Mouse (Mus musculus) ES-E14 (cell line): ENCODE data around the gene Sh3pxd2a. TPM values are rescaled to one million over a fixed set of nuclear protein-coding genes. Genes with fewer than 3 reads are reported as not detected.

Experiments used
- DNase-seq: peaks from one replicate; pipeline ENCODE4 v3.0.0-alpha.2; 2013; ENCODE audit warnings: low read depth, low spot score
- H3K27ac ChIP-seq: 2 replicates; pipeline ENCODE4 v1.5.1; 2012; ENCODE audit warnings: low read depth, mild to moderate bottlenecking, low read length, moderate library complexity, mixed read lengths; ENCODE audit not compliant: poor library complexity, insufficient read depth, severe bottlenecking
- H3K36me3 ChIP-seq: 2 replicates; pipeline ENCODE4 v1.6.1; 2012; ENCODE audit warnings: mild to moderate bottlenecking, low read length, moderate library complexity, mixed read lengths; ENCODE audit not compliant: control insufficient read depth, poor library complexity, insufficient read depth, severe bottlenecking
- H3K4me1 ChIP-seq, 2 experiments: fragments of 150-350 bp in 1 of 2; sonication (generic) in 1 of 2; 2 replicates each; pipeline ENCODE4 v1.6.1; 2012; ENCODE audit warnings: low read length in 2 of 2, mild to moderate bottlenecking in 1 of 2, mixed read lengths in 1 of 2; ENCODE audit not compliant: control insufficient read depth in 2 of 2, insufficient read depth in 2 of 2, poor library complexity in 1 of 2
- H3K4me3 ChIP-seq, 2 experiments: fragments of 150-350 bp in 1 of 2; sonication (generic) in 1 of 2; 2 replicates each; pipeline ENCODE4 v1.5.1; 2012; ENCODE audit warnings: low read length in 2 of 2, low read depth in 1 of 2, mild to moderate bottlenecking in 1 of 2, mixed read lengths in 1 of 2; ENCODE audit not compliant: insufficient read depth in 1 of 2, poor library complexity in 1 of 2, severe bottlenecking in 1 of 2
- H3K9ac ChIP-seq: 2 replicates; pipeline ENCODE4 v1.6.1; 2012; ENCODE audit warnings: low read depth, mild to moderate bottlenecking, low read length, mixed read lengths; ENCODE audit not compliant: poor library complexity, insufficient read depth, severe bottlenecking
- H3K9me3 ChIP-seq: fragments of 150-350 bp; sonication (generic); 2 replicates; pipeline ENCODE4 v1.6.1; 2012; ENCODE audit warnings: low read depth, mild to moderate bottlenecking, low read length; ENCODE audit not compliant: control insufficient read depth, insufficient read depth
- CHD2 ChIP-seq: IDR thresholded peaks from 2 replicates; pipeline ENCODE4 v1.6.1; 2014; ENCODE audit warnings: mild to moderate bottlenecking, low read depth, low read length, inconsistent platforms
- HCFC1 ChIP-seq: IDR thresholded peaks from 2 replicates; pipeline ENCODE4 v1.6.1; 2012; ENCODE audit warnings: low read length, inconsistent platforms, borderline replicate concordance; ENCODE audit not compliant: insufficient read depth
- MAFK ChIP-seq: IDR thresholded peaks from 2 replicates; pipeline ENCODE4 v1.6.1; 2014; ENCODE audit warnings: mild to moderate bottlenecking, low read depth, low read length, inconsistent platforms; ENCODE audit not compliant: insufficient read depth
- ZC3H11A ChIP-seq: IDR thresholded peaks from 2 replicates; pipeline ENCODE4 v1.6.1; 2012; ENCODE audit warnings: low read depth, mild to moderate bottlenecking, inconsistent platforms, low read length, borderline replicate concordance
- ZNF384 ChIP-seq: IDR thresholded peaks from 2 replicates; pipeline ENCODE4 v1.6.1; 2012; ENCODE audit warnings: low read depth, low read length, inconsistent platforms
- in situ Hi-C, 2 experiments: fragments of 600-800 bp; cut with MboI; formaldehyde crosslinking; loops; one replicate each; pipeline ENCODE4 v1.15.1; 2025; ENCODE audit warnings: low sequenced_read_pairs in 2 of 2, inconsistent platforms in 1 of 2; ENCODE audit not compliant: unreplicated experiment in 2 of 2
- total RNA-seq: library from RNA; depleted of rRNA; stranded (reverse); fragments of 300-350 nt; gene quantifications from 2 replicates; pipeline ENCODE4 v1.2.3, GENCODE M21; 2012

The Sh3pxd2a gene
- total RNA-seq, 1 experiment, result 13.0 TPM

DNA sequence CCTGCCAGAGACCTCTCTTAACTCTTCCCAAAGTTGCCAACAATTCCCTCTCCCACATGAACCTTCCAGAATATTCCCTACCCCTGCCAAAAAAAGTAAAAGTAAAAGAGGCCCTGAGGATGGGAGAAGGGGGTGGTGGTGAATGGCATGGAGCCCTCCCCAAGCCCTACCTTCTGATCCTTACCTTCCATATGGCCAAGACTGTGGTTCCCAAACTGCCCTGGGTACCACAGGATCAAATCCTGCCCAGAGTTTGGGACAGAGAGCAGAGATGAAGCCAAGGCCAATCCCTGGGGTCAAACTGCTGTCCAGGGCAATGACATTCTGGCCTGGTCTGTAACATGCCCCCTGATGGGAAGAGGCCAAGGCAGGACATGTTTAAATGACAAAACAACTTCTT, 55.1 kb downstream of the Sh3pxd2a start:
- no peak overlapping the region for H3K4me3 ChIP-seq
- peaks cover 4 to 24% of the 10 kb centered on the region in 2 experiments; a peak in 2 of 4 replicates for H3K4me1 ChIP-seq
- DNase-seq, result no peak
- TF ChIP-seq MAFK, result no peak
- TF ChIP-seq CHD2, result no peak
- TF ChIP-seq HCFC1, result no peak
- no peak for TF ChIP-seq ZC3H11A
- no peak for TF ChIP-seq ZNF384
- no peak overlapping the region for H3K27ac ChIP-seq
- no peak overlapping the region for H3K9ac ChIP-seq
- H3K36me3 ChIP-seq, result peaks cover 2% of the 10 kb centered on the region; the same call in 1 of the 2 replicates
- in situ Hi-C loops, result no loop called here
- no peaks in the 10 kb centered on the region for H3K9me3 ChIP-seq

DNA sequence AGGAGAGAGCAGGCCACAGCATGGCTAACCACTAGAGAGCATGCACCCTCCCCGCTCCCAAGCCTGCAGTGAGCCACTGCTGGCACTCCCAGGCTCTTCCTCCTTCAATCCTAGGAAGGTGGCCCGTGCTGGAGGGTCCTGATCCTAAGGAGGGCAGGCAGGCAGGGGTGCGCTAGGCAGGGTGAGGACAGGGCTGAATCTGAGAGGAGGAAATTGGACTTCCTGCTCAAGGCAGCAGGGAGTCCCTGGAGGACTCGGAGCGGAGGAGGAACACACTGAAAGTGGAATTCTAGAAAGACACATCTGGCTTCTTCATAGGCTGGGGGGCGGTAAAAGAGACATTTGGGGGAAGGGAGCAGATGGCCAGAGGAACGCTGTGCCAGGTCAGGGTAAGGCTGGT, 55.5 kb downstream of the Sh3pxd2a start:
- Histone ChIP-seq H3K9ac (no peak overlapping the region), H3K4me3 (no peak overlapping the region), H3K9me3 (no peaks in the 10 kb centered on the region), H3K36me3 (peaks cover 2% of the 10 kb centered on the region; the same call in 1 of the 2 replicates), H3K4me1 (peaks cover 2 to 26% of the 10 kb centered on the region in 2 experiments; a peak in 1 of 4 replicates), H3K27ac (no peak overlapping the region)
- no peak for DNase-seq
- TF ChIP-seq HCFC1, result no peak
- no peak for TF ChIP-seq ZC3H11A
- TF ChIP-seq MAFK, result no peak
- TF ChIP-seq CHD2, result no peak
- no peak for TF ChIP-seq ZNF384
- in situ Hi-C loops, result no loop called here

DNA sequence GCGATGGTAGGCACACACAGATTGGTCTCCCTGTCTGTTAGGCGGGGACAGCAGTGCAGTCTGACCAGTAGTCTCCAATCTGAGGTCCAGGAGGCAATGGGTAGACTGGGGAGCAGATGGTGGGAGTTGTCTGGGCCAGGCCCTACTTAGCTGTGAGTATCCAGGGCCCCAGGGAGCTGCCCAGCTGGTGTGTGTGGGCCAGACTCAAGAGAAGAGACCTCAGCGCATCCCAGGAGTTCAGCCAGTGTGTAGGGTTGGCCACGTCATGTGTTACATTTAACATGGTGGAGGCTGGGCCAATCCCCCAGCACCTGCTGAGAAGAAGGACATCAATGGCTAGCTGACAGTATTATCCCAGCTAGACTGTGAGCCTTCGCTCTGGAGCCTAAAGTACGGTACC, 56.9 kb downstream of the Sh3pxd2a start:
- TF ChIP-seq HCFC1, result no peak
- no peak for TF ChIP-seq MAFK
- H3K27ac ChIP-seq, result no peak overlapping the region
- H3K4me1 ChIP-seq, result peaks cover 2 to 28% of the 10 kb centered on the region in 2 experiments; a peak in 2 of 4 replicates
- no peak overlapping the region for H3K9ac ChIP-seq
- no peaks in the 10 kb centered on the region for H3K9me3 ChIP-seq
- H3K4me3 ChIP-seq, result no peak overlapping the region
- DNase-seq, result no peak
- H3K36me3 ChIP-seq, result peaks cover 2% of the 10 kb centered on the region; the same call in 1 of the 2 replicates
- in situ Hi-C loops, result no loop called here

DNA sequence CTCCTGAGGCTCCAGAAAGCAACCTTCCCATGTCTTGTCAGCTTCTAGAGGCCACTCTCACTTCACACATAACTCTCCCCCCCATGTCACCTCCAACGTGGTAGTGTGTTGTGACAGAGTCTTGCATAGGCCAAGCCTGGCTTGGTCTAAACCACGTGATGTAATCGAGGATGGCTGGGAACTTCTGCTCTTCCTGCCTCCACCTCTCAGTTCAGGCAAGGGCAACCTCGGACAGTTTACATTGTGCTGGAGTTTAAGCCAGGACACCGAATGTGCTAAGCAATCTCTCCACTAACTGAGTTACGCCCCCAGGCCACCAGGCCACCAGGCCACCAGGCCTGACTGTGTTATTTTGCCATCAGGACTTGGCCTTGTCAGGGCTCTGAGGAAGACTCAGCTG, 57.7 kb downstream of the Sh3pxd2a start:
- Histone ChIP-seq H3K9me3 (no peaks in the 10 kb centered on the region), H3K4me3 (no peak overlapping the region), H3K9ac (no peak overlapping the region), H3K36me3 (no peaks in the 10 kb centered on the region), H3K4me1 (peaks cover 2 to 27% of the 10 kb centered on the region in 2 experiments; a peak in 2 of 4 replicates), H3K27ac (no peak overlapping the region)
- TF ChIP-seq ZC3H11A (no peak), MAFK (no peak), ZNF384 (no peak), CHD2 (no peak), HCFC1 (no peak)
- no peak for DNase-seq
- in situ Hi-C loops, result no loop called here

DNA sequence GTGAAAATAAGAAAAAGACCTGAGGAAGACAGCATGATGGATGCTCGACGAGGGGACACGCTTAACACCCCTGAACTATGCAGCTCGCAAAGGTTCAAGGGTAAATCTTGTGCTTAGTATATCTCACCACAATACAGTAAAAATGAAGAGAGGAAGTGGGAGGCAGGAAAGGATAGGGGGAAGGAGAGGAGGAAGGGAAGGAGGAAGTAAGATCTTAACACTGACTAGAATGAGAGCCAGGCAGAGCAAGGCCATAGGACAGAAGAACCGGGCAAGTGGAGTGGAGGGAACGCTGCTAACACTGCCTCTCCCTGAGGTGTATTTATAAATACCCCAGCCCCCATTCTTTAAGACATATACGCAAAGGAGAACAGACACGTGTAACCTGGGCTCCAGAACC, 58.7 kb downstream of the Sh3pxd2a start:
- H3K27ac ChIP-seq, result no peak overlapping the region
- TF ChIP-seq HCFC1, result no peak
- no peak for TF ChIP-seq ZNF384
- TF ChIP-seq CHD2, result no peak
- no peak for TF ChIP-seq MAFK
- TF ChIP-seq ZC3H11A, result no peak
- in situ Hi-C loops, result no loop called here
- H3K36me3 ChIP-seq, result no peaks in the 10 kb centered on the region
- H3K9ac ChIP-seq, result no peak overlapping the region
- H3K9me3 ChIP-seq, result no peaks in the 10 kb centered on the region
- no peak for DNase-seq
- peaks cover 2 to 31% of the 10 kb centered on the region in 2 experiments; a peak in 2 of 4 replicates for H3K4me1 ChIP-seq
- H3K4me3 ChIP-seq, result no peak overlapping the region
